Mouse (Mus musculus) A20 (cell line): Measurements from ENCODE around the gene Prr5.

ENCODE experiments used
- DNase-seq: peaks from one replicate; pipeline ENCODE4 v3.0.0-alpha.2; 2011; ENCODE audit warnings: low read depth, low spot score

The Prr5 gene

DNA sequence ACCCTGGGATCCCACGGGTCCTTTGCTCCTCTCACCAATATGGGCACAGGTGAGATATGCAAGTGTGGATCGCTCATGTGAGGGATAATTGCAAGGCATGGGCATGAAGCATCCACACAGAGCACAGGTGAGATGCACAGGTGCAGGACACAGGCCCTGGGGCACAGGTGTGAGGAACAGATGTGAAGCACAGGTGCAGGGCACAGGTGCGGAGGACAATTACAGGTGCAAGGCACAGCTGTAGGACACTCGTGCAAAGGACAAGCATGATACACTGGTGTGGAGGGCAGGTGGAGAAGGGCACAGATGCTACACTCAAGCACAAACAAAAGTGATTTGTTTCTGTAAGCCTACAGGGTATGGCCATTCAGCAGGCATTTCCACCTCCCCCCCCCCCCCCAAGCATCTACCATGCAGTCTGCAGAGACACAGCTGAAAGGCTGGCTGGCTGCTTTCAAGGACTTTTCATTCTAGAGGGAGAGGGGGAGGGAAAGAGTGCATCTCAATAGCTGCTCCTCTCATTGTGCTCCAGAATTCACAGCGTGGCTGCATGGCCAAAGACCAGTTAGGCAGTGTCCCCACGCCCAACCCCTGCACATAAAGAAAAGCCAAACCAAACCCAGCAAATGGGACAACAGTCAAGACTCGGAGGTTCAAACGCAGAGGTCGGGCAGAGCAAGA lies 11.9 kb upstream of the Prr5 start:
- no peak for DNase-seq

DNA sequence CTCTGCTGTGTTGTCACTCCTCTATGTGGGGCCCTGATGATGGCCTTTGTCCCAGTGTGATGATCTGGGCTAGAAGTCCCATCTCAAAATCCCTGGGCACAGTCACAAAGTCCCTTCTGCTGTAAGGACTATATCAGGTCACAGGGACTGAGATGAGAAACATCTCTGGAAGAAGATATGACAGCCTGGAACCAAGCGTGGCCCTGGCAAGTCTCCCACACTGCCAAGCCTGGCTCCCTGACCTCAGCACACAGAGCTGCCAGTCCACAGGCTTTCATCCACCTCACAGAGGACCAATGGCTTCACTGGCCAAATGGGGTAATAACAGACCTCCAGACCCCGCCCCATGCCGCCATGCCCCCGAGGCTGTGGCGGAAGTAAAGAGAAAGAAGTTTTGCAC lies 10.8 kb upstream of the Prr5 start:
- DNase-seq, result no peak

DNA sequence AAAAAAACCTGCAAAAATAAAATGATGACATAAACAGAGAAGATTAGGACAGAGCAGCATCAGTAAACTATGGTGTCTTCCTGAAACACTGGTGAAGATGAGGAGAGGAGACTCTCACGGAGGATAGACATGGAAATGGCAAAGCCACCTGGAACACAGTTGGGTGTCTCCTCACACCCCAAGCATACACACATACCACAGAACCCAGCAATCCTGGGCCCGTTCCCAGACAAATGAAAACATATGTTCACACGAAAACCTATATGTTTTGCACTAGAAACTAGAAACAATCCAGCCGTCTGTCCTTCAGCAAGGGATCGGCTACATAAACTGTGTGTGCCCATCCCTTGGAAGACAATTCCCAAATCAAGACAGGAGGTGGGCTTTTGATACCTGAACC lies 9.6 kb upstream of the Prr5 start:
- no peak for DNase-seq

DNA sequence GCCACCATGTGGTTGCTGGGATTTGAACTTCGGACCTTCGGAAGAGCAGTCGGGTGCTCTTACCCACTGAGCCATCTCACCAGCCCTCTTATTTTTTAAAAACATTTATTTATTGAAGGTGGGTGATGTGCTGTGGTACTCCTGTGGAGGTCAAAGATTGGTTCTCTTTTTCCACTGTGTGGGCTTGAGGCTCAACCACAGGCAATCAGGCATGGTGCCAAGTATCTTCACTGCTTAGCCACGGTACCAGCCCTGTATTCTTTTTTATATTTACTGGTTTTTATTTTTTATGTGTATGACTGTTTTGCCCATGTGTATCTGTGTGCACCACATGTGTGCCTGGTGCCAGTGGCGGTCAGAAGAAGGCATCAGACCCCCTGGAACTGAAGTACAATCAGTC lies 8.1 kb upstream of the Prr5 start:
- DNase-seq, result no peak

DNA sequence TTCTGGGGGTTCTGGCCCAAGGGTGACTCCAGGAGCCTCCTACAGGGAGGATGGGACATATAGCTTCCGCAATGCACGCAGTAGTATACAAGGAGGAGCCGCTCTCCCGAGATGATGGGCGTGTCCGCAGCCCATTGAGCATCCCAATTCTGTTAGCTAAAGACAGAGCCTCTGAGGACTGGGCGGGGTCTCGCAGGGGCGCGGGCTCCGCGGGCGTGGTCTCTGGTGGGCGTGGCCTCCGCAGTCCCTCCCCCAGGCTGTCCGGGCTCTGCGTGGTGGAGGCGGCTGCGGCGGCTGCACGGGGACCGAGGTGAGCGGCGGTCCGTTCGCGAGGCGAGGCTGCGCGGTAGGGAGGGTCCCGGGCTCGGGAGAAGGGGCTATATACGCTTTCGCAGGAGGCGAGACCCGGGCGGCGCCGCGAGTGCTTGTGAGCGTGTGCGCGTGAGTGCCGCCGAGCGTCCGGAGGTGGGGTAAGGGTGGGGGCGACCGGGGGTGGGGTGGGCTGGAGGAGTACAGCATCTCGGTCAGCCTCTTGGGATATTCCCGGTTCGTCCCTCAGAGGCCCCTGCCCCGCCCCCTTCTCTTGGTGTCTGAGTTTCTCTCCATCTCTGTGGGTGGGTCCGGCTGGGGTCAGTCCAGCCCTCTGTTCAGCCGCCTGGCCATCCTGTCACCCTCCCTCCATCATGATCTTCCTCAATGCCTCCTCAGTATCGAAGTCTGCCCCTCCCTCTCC lies 6.3 kb upstream of the Prr5 start:
- peak; percentile 81 for DNase-seq

DNA sequence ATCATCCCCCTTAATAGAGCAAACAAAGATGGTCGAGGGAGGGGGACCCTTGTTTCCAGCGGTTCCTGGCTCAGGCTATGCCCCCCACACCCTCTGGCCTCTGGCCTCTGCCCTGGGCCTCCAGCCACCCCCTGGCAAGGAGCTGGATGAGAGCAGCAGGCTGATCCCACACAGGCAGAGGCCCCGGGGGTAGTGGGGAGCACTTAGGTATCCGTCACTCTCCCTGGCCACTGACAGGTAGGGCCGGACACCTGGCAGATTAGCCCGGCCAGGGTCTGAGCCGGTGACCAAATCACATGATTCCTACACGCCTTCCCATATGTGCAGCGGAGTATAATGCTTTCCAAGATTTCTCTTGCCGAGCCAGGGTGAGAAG lies 5.7 kb upstream of the Prr5 start:
- no peak for DNase-seq

DNA sequence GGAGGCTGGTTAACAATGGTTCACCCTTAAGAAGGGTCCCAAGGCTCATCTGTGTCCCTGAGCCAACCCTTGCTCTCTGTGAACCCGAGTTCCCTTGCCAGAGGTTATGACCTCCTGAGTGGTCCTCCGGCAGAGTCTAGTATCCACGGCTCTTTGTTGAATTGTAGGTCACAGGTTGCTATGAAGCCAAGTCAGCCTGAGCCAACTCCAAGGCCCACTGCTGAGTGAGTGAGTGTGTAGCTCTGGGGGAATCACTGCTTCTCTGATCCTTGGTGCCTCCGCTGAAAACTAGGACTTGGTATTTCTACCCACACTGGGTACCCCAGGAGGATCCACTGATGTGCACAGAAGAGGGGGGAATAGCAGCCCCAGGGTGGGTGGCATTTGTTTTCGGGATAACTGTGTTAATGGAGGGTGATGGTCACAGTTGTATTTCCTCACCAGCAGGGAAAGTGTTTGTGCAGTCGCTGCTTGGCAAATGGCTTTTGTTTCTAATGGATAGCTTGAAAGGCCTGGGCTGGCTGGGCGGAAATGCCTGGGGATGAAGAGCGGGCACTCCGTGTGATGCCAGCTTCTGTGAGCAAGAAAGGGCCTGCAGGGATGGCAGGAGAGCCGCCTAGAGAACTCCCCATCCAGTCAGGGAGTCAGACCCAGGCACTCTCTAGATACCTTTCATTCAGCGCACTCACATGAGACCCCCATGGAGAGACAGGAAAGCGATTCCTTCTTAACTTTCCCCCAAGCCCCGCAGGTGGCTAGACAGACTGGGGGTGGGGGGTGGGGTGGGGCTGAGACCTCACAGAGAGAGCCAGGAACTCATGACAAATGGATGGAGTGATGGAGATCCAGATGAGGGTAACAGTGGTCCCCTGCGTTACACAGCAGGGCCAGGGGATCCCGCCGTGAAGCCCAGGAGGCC lies 4.6 kb upstream of the Prr5 start:
- DNase-seq, result no peak

DNA sequence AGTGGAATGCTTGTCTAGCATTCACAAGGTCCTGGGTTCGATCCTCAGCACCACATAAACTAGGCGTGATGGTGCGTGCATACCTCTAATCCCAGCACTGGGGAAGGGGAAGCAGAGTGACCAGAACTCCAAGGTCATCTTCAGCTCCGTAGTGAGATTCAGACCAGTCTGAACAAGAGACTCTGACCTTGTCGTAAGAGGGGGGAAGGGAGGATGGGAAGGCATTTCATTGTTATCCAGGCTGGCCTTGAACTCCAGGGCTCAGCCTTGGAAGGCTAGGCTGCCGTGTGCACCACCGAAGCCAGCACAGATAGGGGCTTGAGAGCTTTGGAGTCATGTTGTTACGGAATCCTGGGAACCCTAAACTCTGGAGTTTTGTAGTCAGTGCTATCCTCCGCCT lies 3.8 kb upstream of the Prr5 start:
- no peak for DNase-seq

DNA sequence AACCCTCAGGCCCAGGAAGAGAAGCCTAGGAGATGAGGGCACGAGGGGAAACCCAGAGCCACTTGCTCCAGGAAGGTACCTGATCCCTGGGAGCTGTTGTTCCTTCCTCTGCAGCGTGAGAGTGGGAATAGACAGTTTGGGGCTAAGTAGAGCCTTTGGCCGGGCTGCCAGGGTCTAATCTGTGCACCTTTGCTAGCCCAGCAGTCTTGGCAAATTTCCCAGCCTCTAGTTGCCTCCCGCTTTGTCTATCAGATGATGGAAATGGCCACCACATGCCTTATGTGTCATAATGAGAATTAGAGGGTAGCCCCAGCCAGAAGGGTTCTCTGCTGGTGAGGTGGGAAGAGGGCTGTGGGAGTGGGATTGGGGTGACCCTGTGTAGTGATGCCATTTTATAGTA lies 3.4 kb upstream of the Prr5 start:
- no peak for DNase-seq

DNA sequence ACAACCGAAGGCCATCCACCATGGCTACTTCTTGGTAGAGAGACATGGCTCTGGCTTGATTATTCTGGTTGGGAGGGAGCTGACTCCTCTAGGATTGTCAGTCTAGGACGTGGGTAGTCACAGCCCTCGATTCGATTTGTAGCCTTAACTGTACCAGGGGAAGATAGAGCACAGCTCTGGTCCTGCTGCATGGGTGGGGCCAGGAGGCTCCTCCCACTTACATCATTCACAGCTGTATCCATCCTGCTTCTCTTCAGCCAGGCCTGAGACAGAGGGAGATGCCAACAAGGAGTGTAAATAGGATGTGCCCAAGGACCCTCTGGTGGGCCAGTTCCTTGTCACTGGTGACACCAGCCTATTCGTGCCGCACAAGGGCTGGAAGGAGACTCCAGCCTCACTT lies 1.8 kb upstream of the Prr5 start:
- no peak for DNase-seq

DNA sequence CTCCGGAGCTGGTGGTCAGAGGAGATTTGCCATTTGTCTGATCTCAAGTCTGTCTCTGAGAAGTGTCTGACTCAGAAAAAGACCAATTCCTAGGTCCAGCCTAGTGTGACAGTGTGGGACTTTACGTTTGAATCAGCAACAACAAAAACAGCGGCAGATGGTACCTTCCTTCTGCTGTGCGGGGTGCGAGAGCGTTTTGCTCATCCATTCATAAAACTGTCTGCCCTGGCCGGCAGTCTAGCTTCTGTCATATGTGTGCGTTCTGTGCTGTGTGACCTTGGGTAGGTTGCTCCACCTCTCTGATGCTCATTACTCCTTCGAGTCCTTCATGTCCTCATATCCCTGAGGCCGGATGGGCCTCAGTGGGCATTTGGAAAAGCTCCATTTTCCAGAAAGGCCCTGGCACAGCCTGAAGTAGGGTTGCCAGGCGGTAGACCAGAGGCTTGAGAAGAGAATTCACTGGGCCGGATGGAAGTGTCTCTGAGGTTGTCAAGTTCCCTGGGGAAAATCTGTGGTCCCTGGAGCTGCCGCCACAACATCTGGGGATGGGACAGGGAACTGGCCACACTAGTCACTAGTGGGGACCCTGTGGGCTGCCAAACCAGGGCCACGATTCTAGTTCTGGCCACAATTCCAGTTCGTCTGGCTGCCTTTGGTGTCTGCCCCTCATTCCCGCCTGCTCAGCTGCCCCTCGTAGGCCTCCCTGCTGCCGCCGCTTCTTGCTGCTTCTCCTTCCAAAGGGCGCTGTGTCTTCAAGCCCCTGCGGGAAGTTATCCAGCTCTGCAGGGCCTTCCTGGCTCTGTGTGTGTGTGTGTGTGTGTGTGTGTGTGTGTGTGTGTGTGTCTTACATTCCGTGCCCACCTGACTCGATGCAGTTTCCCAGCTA lies 594 bp downstream of the Prr5 start:
- no peak for DNase-seq

DNA sequence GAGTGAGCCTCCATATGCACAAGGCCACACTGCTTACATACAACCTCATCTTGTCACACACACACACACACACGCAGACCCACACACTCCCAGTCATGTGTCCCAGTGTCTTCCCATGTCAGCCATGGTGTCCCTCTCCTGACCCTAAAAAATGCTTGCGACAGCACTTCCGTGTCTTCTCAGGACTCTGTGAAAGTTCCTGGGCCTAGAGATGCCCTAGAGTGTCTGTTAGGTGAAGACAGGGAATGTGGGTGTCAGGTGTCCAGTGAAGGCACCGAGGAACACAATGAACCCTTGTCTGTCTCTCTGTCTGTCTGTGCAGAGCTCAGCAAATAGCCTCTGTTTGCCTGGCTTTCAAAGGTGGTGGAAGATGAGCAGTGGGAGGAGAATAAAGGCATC lies 1.2 kb downstream of the Prr5 start:
- no peak for DNase-seq

DNA sequence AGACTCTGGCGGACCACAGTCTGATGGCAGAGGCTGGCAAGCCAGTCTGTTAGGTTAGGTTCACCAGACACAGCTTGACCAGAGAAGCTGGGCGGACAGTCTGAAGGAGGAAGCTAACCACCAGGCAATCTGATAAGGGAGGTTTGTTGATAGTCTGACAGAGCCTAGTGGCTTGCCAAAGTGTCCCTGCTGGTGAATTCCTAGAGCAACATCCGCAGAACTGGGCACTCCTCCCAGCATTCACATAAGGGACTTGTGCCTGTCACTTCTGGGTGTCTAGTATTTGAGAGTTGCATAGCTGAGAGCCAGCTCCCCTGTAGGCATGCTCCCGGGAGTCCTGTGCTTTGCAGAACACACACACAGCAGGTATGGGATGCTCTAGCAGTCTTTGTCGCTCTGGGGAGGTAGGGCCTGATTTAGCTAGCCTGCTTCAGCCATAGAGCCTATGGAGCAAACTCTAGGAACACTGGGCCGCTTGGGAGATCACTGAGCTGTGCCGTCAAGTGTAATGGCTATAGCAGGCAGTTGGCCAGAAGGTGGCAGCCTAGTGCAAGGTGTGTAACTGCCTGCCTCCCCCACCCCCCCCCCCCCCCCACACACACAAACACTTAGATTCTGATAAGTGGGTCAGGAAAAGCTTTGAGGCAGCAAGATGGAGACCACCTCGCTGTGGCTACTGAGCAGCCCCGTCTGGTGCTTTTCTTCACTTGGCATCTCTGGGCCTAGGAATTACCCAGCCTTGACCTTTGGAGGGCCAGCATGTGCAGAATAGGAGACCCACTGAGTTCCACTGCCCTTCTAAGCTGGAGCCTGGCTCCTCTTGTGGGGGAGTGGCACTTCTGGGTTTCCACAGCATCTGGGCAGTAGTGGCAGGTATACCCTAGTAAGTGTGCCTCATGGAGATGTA lies 2.2 kb downstream of the Prr5 start:
- peak; percentile 54 for DNase-seq

DNA sequence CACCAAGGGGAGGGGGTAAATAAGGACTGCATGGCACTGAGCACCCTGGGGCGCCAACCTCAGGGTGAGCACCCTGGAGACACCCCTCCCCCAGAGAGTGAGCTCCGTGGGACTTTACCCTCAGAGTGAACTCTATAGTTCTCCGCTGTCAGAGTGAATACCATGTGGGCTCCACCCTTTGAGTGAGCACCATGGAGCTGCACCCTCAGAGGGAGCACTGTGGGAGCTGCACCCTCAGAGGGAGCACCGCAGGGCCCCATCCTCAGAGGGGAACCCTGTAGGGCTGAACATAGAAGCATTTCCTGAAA lies 2.8 kb downstream of the Prr5 start:
- no peak for DNase-seq

DNA sequence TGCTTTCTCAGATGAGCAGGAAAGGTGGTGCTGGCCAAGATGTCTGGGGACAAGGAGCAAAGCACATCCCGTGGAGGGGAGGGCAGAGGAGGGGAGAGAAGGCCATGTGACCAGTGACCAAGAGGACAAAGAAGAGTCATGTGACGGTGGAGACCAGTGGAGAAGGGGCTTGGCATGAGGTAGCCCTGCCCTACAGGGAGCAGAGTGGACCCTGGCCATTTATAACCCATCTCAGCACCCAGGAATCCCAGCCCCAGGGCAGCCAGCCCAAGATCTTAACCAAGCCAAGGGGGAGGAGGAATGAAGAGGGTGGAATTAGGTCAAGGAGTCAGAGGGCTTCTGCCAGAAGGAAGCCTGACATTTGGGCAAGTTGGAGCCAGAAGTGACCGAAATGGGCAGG lies 3.2 kb downstream of the Prr5 start:
- no peak for DNase-seq

DNA sequence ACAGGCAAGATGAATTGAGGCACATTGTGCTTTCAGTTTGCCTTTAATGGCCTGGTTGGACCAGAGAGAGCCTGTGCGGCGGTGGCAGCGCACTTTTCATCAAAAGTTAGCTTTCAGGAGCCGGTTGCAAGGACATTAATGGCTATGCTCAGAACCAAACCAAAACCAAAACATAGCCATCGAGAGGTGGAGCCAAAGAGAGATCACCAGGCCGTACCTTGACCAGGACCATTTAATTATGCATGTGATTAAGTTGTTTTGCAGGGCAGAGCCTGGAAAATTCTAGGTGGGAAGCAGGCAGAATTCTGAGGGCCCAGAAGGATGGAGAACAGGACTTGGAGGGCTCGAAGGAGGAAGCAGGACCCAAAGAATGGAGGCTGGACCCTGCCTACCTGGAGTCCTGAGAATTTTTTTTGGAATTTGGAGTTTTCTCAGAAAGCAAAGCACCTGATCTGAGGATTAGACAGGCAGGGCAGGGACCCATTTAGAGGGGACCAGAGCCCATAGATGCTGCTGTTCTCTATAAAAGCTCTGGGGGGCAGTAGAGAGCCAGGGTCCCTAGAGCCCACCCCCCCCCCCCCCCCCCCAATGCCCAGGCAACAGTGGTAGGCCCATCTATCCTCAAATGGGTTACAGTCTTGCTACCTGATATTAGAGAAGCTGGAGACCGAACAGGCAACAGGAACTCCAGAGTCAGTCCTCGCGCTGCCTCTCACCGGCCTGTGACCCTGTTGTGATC lies 5.1 kb downstream of the Prr5 start:
- peak; percentile 32 for DNase-seq

DNA sequence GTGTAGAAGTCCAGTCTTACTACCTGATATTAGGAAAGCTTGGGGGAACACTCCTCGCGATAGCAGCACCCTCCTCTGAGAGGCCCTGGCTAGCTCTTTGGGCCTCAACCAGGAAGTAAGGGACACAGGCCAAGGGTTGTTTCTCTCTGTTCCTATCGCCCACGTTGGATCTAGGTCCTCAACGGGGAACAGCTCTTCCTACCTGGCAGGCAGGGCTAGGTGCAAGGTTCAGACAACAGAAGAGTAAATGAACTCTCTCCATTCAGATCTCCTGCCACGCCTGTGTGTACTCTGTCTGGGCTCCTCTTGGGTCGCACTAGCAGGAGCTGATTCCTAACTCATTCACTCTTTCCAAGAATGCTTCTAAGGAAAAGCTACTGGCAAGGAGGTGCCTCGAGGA lies 5.9 kb downstream of the Prr5 start:
- no peak for DNase-seq

DNA sequence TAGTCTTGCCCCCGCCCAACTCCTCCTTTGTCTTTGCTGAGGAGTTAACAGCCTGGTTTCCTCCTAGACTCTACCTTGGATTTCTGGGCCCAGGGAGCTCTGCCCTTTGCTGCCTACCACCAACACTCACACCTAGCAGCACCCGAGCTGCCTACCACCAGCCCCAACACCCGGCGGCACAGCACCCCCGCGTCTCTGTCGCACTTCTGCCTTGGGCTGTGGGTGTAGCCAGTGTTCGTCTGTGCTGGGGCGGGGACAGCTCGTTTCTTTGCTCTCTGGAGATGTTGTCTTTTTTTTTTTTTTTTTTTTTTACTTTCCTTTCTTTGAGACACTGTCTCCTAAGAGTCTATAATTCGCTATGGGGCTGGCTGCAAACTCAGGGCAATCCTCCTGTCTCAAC lies 8.5 kb downstream of the Prr5 start:
- no peak for DNase-seq

DNA sequence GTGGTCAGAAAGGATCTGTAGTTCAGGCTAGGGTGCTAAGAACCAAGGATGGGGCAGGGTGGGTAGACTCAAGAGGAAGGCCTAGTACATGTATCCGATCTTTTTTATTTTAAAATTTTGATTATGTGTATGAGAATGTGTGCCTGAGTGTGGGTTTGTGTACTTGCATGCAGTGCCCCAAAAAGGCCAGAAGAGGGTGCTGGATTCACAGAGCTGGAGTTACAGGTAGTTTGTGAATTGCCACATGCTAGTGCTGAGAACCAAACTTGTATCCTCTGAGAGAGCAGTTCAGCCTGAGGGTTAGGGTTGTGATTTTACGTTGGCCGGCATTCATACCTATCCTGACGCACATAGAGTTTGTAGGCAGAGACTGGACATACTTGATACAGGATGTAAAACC lies 9.7 kb downstream of the Prr5 start:
- peak; percentile 71 for DNase-seq

DNA sequence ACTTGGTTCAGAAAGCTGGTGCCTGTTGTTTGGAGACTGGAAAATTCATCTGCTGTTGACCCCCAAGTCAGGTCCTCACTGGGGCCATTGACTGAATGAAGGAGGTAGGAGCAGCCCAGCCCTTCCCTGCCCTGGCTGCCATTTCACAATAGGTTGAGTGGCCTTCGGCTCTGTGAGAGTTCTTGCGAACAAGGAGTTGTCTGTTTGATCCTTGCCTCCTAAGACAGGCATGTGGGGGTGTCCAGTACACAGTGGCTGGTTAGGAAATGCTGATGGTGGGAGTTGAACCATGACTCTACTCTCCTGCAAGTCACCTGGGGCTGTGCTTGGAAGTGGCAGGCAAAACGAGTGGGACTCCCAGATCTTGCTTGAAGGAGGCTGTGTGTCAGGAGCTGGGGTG lies 10.4 kb downstream of the Prr5 start:
- DNase-seq, result no peak
